Mouse (Mus musculus) ovary, adult 18-20 months (tissue): ENCODE results near the gene E2f4.

Experiments used
- DNase-seq: peaks from one replicate; pipeline ENCODE4 v3.0.0; 2022; ENCODE audit warnings: low spot score, mixed read lengths

Gene E2f4

DNA sequence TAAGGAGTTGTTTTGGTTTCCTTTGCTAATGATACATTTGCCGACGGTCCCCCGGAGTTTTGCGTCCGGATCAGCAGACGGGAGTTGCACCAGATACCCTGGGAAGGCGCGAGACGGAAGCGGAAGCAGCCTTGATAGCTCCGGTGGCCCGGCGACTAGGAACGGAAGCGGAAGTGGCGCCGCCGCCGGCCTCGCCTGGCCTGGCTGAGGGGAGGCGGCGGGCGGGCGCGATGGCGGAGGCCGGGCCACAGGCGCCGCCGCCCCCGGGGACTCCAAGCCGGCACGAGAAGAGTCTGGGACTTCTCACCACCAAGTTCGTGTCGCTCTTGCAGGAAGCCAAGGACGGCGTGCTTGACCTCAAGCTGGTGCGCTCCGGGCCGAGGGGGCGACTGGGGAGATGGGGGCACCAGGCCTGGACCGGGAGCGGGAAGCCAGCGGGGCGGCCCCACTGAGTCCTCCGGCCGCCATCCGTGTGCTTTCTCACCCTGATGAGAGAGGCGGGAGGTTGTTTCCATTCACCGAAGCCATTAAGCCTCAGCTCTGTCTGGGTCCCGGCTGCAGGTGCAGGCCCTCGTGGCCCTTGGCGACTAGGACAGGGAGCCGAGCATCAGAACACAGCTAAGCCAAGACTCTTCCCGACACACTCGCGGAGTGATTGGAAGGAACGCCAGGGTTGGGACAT is at the start of gene E2f4:
E2f4 (plus strand) TSS at position 153 of the 682 bp plus-strand sequence.
- DNase-seq, result peak; percentile 86

DNA sequence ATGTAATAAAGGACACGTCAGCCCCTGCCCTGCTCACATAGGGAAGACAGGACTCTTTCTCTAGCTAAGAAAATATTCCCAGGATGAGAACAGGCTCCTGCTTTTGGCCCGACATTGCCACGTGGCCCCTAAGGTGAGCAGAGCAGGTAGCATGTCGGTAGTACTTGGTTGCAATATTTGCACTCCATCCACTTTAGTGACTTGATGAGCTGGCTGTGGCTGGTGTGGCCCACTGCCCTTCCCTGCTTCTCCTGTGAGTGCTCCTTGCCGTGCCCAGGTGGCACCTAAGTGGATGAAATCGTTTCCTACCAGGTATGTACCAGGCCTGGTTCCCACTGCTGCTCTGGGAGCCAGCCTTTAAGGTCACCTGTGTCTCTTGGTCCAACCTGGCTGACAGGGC is 45.5 kb upstream of the E2f4 start:
- no peak for DNase-seq

DNA sequence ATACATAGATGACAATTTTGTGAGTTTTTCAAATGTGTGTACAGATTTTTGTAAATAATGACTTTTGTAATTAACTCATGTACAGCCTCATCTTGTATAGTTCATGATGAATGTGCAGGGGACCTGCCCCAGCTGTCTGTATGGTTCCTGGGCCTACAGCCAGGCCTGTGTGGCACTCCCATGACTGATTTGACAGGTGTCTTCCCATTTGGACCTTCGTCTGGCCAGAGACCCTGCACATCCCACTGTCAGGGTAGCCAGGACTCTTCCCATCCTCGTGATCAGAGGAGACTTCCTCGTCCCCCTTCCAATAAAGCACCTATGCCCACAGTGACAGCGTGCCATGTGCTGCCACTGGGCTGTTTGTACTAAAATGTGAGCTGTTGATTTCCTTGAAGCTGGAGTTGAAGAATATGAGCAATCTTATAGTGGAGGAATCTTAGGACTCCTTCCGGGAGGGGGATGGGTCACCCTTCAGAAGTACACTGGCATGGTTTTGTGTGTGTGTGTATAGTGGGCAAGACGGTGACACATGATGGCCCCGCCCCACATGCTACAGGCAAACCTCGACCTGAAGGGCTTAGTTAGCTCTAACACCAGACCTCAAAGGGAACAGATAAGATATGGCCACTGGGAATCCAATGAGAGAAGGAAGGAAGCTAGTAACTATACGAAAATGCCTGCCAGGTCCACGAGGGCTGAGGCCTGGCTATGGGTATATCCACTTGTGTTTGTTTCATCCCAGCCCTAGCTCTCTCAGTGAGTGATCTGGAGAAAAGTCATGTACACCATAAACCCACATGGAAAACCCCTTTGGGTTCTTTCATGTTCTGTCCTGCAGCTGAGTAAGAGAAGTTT is 44.6 kb upstream of the E2f4 start:
- DNase-seq, result no peak

DNA sequence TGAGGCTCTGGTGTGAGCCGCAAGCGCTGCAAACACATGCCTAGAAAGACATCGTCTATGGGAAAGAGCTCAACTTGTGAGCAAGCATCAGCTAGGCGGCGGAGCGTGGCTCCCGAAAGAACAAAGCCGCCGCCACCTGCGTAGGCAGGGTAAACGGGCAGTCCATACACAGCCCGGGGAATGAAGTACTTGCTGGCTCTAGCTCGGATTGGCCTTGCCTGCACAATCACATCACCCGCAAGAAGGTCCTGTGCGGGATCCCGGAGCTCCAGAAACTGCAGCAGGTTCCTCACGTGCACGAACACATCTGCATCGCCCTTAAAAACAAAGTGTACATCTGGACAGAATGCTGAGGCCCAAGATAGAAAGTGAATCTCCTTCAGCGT is 43.7 kb upstream of the E2f4 start:
- DNase-seq, result no peak

DNA sequence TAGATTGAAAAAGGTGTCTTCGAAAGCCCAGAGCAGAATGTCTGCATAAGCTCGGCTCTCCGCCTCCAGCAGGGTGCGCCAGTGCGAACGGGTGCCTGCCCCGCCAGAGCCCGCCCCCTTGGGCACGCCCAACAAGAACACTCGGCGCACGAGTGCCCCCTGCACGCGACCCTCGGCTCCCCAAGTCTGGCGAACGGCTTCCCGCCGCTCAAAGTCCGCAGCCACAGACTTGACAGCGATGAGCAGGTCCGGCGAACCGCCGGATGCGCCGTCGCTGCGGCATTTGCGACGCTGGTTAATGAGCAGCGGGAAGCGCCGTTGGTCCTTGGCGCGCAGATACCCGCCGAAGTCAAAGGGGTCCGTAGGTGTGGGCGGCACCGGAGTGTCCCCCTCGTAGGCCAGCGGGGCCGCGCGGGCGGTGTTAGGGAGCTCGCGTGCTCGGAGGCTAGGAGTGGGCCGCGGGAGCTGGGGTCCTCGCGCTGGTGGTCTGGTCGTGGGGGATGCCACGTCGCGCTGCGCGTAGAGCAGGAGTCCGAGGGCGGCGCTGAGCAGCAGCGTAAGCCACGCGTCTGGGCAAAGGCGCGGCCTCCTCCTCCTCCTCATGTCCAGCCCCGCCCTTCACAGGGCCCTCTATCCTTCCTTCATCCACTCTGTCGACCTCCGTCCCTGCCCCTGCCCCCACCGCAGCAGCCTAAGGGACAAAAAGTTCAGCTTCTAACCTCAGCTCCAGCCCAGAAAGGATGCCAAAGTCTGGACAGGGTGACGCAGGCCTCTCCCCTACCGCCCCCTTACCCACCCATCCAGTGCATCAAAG is 43.1 kb upstream of the E2f4 start:
- DNase-seq, result peak; percentile 79

DNA sequence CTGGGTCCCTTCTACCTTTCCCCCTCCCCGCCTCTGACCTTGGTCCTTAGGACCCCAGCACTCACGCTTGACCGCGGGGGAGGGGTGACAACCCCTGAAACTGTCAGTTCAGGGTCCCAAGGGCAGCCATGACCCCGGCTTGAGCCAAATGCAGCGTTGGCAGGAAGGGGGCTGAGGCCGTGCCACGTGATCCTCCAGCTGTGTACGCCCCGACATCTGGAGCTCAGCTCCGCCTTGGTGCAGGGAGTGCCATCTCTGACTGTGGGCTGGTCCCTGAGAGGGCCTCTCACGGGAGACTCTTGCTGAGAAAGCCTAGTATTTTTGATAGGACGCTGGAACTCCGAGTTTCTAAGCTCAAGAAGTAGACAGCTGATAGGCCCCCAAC is 42.5 kb upstream of the E2f4 start, which contains the start of gene B3gnt9:
B3gnt9 (minus strand) TSS at position 188 of the 385 bp plus-strand sequence.
- DNase-seq, result peak; percentile 73

DNA sequence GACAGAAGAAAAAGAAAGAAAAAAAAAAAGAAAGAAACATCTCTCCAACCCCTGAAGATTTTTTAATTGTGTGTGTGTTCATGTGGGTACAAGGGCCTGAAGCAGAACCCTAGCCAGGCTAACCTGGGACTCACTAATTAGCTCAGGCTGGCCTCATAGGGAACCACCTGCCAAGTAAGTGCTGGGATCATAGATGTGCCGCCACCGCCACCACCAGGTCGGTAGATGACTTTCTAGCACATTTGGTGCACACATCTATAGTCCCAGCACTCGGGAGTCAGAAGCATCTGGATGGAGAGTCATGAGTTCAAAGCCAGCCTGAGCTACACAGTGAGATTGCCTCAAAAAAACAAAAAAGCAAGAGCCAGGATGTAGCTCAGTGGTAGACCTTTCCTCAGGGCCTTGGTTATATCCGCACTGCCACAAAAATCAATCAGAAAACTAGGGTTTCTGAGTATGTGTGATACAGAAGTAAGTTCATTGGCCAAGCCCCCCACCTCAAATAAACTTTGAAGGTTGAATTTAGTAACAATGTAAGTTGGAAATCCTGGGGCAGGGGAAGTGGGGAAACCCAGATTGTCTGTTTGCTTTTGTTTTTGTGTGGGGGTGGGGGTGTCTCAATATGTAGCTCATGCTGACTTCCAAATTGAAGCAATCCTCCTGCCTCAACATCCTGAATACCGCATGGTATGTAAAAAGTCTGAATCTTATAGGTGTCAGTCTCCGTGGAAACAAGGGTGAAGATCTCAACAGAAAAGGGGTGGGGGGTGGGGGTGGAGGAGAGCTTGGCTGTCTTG is 39.9 kb upstream of the E2f4 start:
- no peak for DNase-seq

DNA sequence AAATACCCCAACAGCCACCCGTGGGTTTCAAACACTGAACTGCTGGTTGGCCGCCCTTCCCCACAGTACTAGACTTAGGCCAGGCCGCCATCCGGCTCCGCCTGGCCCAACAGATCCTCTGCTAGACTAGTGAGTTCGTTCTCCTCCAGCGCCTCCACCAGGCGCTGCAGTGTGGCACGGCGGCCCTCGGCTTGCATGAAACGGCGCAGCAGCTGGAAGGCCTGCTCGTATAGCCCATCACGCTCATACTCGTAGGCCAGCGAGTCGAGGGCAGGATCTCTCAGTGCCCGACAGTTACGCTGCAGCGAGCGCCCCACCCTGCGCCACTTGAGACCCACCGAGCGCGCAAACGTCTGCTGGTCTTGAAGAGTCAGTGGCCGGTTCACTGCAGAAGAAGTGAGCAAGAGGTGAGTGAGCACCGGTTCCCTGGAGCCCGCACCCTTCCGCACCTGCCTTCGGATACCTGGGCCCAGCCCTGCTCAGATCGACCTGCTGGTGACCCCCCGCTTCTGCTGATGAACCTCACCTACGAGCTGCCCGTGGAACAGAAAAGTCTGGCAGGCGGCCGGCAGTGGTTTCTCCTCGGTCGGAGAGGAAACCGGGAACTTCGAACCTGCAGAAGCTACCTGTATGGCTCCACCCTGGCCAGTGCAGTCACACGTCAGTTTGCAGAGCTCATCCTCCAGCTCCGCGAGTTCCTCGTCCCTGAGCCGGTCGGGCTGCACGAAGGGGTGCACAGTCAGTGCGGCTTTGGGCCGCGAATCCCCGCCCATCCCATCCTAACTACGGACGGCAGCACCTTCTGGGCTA is 38.3 kb upstream of the E2f4 start:
- DNase-seq, result no peak

DNA sequence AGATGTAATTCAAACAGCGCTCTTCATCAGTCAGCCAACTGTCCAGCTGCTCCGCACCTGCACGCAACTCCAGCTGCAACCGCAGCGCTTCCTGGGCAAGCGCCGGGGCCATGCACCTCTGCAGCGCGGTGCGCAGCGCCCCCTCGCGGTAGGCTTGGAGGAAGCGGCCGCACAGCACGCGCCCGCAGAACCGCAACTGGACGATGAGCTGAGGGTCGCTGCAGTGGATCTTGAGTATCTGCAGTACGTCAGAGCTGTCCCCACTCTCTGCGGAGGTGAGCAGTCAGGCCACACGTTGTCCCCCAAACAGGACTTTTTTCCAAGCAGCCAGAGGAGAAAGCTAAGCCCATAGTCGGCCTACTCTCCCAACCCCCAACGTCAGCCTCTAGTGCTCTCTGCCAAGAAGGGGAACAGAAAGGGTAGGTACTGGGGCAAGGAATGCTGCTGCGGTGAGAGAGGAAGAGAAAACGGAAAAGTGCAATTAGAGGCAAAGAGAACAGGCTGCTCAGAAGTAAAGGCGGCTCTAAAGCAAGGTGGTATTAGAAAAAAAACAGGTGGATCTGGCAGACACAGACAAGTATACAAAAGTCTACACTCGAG is 37.6 kb upstream of the E2f4 start:
- no peak for DNase-seq

DNA sequence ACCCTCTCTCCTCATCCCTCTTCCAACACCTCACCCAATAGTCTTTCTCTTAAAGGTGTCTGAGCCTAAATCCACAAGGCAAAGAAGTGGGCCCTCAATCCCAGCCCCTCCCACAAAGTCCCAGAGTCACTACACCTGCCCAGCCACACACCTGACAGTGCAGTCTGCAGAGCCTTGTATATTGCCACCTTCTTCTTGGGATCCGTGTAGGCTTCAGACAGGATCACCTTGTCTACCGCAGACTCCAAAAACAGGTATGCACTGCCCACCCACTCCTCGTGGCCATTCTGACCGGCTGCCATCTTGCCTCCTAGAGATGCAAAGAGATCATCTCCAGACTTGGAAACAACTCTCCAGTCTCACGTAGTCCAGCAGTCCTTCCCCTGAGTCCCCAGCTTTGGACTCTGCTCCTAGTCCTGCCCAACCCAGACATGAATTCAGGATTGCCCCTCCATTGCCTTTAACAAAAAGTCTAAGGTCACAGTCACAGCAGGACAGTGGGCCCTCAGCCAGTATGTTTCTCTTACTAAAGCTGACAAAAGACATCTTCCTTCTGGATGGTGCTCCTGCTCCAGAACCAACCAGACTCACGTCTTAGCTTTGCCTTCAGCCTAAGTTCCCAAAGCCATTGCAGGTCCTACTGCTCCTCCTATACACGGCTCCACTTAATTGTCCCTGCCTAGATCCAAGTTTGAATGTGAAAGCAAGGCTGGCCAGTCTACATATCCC is 36.9 kb upstream of the E2f4 start:
- no peak for DNase-seq

DNA sequence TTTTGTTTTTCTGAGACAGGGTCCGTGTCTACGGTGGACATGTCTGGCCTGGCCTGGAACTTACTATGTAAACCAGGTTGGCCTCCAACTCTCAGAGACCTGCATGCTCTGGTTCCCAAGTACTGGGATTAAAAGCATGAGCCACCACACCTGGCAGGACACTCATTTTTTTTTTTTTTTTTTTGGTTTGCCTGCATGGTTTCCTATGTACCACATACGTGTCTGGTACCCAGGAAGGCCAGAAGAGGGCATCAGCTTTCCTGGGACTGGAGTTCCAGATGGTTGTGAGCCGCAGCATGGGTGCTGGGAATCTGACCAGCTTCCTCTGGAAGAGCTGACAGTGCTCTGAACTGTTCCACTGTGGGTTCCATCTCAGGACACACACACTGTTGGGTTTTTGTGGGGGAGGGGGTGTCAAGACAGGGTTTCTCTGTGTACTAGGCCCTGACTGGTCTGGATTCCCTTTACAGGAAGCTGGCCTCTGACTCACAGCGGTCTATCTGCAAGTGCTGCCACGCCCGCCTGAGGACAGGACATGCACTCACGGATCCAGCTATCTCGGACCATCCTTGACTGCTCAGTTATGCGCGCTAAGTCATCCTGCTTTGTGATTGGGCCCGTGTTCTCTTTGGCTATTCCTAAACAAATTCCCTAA is 36.0 kb upstream of the E2f4 start:
- DNase-seq, result no peak

DNA sequence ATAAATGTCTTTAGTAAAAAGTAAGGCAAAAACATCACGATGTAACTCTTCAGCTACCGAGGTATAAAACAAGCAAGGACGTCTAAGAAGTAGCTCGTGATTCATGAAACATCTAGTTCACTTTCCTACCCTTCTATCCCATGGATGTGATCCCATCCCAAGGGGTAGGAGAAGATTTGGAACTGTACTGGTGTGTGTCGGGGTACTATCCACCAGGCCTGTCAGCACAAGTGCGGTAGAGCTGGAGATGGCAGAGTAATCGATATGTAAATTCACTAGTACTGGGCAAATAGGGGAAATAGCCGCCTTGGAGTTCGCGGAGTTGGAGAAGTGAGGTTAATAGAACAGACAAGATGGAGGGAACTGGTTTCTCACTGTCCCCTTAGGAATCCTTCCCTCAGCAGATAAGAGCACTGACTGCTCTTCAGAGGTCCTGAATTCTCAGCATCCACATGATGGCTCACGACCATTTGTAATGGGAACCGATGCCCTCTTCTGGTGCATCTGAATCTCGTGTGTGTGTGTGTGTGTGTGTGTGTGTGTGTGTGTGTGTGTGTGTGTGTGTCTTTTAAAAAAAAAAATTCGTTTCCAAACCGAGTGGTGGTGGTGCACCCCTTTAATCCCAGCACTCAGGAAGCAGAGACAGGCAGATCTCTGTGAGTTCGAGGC is 34.1 kb upstream of the E2f4 start:
- no peak for DNase-seq

DNA sequence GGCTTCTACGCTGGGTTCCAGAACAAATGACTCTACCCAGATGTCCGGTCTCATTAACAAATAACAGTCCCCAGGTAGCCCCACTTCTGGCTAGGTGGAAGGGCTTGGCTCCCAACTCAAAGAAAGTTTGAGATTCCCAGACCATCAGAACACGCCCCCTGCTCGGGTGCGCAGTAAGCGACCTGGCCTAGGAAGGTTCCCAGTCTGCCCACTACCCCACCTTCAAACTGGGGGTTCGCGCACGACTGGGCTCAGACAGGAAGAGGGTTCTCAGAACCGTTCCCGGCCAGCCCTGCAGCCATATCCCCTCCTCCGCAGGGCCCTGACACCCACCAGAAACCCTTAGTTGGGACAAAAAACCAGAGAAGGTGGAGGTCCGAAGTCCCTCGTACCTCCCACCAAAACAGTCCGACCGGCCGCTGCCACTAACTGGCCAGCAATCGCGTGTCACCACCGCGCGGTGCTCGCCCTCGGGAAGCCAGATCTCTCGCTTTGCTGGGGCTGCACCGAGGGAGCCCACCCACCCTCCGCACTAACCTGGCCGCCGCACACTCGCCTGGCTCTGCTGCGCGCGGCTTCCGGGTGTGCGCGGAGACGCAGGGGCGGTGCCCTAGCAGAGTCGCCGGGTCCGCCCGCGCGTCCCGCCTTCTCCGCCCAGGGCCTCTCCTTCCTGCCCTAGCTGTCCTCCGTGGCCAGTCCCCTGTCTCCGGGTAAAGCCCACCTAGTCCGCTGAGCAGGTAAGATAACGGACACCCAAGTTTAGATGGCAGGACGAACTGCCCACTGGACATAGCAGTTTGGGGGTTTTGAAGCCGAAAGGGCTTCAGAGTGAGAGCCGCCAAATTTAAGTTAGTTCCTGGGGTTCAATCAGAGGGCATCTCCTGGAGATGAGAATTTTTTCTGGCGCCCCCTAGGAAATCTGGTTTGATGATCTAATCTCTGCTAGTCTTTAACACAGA is 33.2 kb upstream of the E2f4 start, which contains the start of the genes Tradd and Fbxl8:
Tradd (minus strand) TSS at position 586 of the 959 bp plus-strand sequence.
Fbxl8 (plus strand) TSS at position 625 of the 959 bp plus-strand sequence.
- peak; percentile 66 for DNase-seq

DNA sequence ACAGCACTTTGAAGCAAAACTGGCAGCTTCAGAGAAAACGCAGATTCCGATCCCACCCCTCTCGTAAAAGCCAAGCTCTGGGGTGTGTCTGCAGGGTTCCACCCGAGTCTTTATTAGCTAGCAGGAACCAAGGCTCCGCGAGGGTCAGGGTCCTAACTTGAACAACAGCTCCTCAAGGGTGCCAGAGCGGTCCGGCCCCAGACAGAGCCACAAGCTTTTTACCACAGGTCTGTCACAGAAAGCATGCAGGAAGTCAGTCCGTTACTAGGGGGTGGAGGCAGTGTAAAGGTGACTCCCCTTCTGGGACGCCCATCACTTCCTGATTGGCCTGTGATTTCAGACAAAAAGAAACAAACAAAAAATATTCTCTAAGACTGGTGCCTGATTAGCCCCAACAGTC is 32.3 kb upstream of the E2f4 start:
- DNase-seq, result no peak

DNA sequence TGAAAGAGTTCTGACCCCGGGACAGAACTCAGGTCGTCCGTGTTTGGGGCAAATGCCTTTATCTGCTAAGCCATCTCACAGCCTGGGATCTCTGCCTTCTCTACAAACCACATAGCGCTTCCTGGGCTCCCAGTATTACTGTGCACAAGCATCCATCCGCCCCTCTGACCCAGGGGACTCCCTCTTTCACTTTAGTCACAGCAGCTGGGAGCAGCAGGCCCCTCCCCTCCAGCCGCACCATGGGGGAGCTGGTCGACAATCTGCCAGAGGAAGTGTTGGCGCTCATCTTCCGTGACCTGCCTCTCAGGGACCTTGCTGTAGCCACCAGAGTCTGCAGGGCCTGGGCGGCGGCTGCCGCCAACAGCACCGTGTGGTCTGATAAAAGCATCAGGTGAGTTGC is 30.7 kb upstream of the E2f4 start:
- DNase-seq, result no peak

DNA sequence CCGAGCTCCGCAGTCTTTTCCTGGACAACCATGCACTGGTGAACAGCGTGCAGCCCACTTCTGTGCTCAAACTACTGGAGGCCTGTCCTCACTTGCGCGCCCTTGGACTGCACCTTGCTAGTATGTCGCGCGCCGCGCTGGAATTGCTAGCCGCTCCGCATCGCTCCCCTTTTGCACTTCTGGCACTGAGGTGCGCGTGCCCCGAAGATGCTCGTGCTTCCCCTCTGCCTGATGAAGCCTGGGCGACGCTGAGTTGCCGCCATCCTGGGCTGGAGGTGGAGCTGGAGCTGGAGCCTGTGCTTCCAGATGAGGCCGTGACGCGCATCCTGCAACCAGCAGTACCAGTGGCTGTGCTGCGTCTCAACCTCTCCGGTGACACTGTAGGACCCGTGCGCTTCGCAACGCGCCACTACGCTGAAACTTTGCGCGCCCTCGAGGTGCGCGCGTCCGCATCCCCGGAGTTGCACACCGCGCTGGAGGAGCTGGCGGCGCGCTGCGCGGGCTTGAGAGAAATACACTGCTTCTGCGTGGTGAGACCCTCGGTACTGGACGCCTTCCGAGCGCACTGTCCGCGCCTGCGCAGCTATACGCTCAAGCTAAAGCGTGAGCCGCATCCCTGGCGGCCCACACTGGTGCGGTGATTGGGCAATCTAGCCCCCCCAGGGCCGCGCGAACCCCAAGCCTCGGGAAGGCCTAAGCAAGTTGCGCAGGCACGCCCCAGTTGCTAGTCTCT is 29.0 kb upstream of the E2f4 start:
- DNase-seq, result no peak

DNA sequence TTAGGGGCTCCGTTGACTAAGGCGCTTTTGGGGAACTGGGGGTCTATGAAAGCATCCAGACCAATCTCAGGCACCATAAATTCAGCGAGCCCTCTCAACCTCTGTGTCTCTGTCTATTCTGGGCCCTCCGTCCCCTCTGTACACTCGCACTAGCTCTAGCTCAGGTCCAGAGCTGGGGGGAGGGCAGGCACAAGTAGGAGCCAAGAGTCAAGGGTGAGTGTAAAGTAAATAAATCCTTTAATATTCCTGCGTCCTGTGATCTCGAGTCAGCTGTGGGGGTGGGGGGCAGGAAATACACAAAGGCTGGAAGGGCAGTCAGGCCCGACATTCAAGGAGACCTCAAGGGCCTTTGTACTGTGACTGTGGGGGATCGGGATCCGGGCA is 28.4 kb upstream of the E2f4 start:
- no peak for DNase-seq
